Mouse (Mus musculus) left cerebral cortex, postnatal 25 days (tissue): Measurements from ENCODE around the gene Ogdhl. TPM values are rescaled to one million over a fixed set of nuclear protein-coding genes. Genes with fewer than 3 reads are reported as not detected.
A peak's percentile ranks its signal among the peaks of the same experiment; 100 is the strongest.
"Not testable (repeated sequence)": the region's sequence is repeated elsewhere in the genome, so short reads cannot be mapped to it uniquely, and the experiment has no call there.

ENCODE experiments used
- DNase-seq, 2 experiments: peaks; one replicate each; pipeline ENCODE4 v3.0.0; 2022; ENCODE audit warnings: low spot score in 2 of 2, mixed read lengths in 1 of 2
- intact Hi-C: fragments of 180-260 bp; cut with DNase I; formaldehyde crosslinking; loops from one replicate; pipeline ENCODE4 v1.15.1; 2025
- total RNA-seq, 2 experiments: library from RNA; stranded (reverse); gene quantifications; 2 replicates each; pipeline ENCODE4 v1.2.3; 2021

Gene Ogdhl
- 100 to 1,000 TPM in 1 of 2 experiments, 10 to 100 TPM in 1; 94.0 to 101 TPM for total RNA-seq

DNA sequence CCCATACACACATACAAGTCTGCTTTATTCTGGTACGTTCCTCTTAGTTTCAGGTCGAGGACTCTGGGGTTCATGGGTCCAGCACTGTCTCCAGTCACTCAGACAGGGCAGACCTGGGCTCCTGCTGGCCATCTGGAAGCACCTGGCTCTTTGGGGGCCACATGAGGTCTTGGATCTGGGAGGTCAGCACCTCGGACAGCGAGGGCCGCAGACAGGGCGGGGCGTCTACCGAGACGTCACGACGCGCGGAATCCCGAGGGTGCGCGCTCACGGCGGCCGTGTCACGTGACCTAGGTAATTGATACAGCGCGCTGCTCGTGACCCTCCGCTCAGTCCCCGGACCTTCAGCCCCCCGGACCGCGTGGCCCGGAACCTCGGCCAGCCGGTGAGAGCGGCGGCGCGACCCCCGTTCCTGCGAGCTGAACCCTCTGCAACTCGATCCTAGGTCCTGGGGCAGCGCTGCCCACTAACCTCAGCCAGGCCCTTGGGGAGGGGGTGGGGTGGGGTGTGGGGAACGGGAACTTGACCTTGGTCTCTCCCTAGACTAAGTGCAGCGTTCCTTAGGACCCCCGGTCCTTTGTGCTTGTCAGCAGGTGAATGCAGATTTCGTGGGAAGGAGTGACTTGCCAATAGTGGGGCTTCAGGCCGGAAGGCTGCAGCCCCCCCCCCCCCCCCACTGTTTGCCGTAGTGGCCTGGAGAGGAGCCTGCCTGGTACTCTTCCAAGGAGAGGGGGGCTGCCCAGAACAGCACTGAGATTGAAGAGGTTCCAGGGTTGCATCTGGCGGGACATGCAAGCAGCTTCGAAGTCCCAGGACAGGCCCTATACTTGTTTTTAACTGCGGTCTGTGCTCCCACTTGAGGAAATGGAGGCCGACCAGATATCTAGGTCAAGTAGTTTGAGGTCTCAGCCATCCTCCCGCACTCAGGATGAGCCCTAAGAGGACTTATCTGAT, at the start of gene Ogdhl:
Ogdhl (plus strand) TSS at position 288 of the 954 bp plus-strand sequence.
- intact Hi-C loops: loop anchor here (2.0 kb wide), 1 partner anchor 21 kb away; no protein-coding TSS in a partner anchor
- DNase-seq: peak; percentile 77 to 80

DNA sequence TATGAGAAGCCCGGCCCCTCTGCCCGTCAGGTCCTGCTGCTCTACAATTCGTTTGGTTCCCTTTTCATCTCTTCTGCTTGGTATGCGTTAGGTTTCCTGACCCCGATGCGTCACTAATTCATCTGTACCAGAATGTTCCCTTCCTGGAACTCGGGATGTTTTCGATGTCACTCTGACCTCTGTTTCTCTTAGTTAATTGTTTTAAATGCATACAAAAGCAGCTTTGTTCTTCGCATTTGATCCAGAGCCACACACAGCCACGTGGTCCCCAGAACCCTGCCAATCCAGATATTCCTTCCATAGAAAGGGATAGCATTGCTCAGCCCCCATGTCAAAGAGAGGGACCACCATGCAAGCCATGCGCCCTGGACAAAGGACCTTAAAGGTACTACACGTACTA, 20.2 kb upstream of the Ogdhl start:
- peak; percentile 43 to 76 for DNase-seq
- intact Hi-C loops: loop anchor here (2.0 kb wide), 1 partner anchor 21 kb away; the partner anchor contains the start of gene Ogdhl

DNA sequence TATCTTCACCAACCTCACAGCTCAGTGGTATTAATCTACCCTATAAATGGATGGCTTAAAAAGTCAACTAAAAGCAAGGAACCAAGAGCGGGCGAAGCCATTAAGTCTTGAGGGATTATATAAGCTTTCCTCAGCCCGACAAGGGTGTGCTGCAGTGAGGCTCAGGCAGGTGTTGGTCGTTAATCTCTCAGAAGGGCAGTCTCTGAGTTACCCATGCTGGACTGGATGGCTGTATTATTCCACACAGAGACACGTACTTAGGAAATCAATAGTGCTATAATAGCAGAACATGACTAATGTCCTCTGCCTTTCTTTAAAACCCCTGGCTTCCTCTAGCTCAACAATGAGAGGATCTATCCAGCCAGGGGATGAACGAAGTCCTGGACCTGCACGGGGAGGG, 19.4 kb upstream of the Ogdhl start:
- intact Hi-C loops: no loop called here
- no peak for DNase-seq

DNA sequence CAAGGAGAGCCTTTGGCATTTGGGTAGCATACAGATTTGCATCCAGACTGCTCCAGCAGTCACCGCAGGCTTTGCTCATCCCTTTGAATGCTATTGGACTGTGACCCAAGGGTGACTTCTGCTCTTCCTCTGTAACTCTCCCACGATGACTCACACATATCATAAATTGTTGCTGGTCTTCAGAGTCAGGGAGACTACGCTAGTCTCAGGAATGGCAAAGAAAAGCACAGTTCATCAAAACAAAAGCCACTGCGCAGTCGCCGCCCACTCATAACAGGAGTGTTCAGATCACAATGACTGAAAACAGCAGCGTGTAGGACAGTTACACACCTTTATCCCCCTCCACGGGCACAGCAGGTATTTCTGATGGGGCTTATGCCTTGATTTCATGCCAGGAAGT, 16.9 kb upstream of the Ogdhl start:
- intact Hi-C loops: no loop called here

DNA sequence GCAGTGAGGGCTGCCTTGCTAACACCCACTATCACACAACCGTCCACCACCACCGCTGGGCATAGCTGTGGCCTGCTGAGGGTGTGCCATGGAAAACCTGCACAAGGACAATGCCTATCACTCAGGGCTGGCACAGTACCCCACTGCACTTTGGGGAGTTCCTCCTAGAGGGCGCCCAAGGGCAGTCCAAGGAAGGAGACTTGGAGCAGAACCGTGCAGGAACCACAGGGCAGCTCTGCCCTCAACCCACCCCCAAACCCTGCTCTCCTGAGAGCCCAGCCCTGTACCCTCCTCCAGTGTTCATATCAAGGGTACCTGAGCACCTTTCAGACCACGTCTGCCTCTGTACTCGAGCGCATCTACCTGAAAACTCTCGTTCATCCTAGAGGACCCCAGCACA, 11.9 kb upstream of the Ogdhl start:
- DNase-seq: peak; percentile 59 to 65
- intact Hi-C loops: loop anchor here (5.0 kb wide), 1 partner anchor 162 kb away; no protein-coding TSS in a partner anchor

More for the DNA sequence above, 16.9 kb upstream of the Ogdhl start:
- DNase-seq: no peak

- intact Hi-C loops: loop anchor here (5.0 kb wide), 1 partner anchor 161 kb away; no protein-coding TSS in a partner anchor
- DNase-seq: no peak
Observed at GRCm38 (mm10) chr14:32311381-32312035, 10.3 kb upstream of the Ogdhl start.

GRCm38 (mm10) chr14:32317822-32318221, 4.0 kb upstream of the Ogdhl start:
- intact Hi-C loops: no loop called here

GRCm38 (mm10) chr14:32323221-32323620, 1.4 kb downstream of the Ogdhl start:
- intact Hi-C loops: loop anchor here (2.0 kb wide), 1 partner anchor 22 kb away; no protein-coding TSS in a partner anchor
- DNase-seq: no peak

More at GRCm38 (mm10) chr14:32317822-32318221, 4.0 kb upstream of the Ogdhl start:
- no peak for DNase-seq

GRCm38 (mm10) chr14:32327366-32327765, 5.5 kb downstream of the Ogdhl start:
- DNase-seq: no peak
- intact Hi-C loops: no loop called here

DNA sequence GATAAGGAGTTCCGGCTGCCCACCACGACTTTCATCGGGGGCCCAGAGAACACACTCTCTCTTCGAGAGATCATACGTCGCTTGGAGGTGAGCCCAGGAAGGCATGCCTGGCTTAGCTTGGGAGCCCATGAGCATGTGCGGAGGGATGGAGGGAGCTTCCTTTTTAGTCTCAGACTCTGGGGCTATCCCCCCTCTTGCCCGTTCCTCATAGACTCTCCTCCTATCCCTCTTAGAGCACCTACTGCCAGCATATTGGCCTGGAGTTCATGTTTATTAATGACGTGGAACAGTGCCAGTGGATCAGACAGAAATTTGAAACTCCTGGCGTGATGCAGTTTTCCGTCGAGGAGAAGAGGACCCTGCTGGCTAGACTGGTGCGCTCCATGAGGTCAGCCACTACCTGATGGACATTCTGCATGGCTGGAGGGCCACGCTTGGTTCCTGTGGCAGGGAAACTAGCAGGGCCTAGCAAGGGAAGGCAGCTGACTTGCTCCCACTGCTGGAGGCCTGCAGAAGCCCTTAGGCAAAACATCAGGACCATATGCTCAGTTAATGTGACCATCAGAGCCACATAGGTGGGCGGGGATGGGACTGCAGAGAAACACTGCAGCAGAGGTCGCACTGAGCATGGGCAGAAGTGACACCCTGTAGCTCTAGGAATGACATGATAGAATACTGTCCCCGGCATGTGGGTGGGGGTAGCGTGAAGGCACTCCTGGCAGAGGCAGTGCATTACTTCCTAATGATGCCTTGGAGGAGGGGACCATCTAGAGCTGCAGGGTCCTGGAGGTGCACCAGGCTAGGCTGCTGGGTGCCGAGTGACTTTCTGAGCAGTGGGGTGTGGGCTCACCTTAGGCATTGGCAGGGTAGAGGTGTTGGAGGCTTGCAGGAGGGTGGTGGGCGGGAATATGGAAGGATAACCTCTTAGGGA, 11.0 kb downstream of the Ogdhl start:
- intact Hi-C loops: no loop called here

GRCm38 (mm10) chr14:32336021-32336420, 14.2 kb downstream of the Ogdhl start:
- no peak for DNase-seq
- intact Hi-C loops: no loop called here

More for the DNA sequence above, 11.0 kb downstream of the Ogdhl start:
- DNase-seq: no peak

DNA sequence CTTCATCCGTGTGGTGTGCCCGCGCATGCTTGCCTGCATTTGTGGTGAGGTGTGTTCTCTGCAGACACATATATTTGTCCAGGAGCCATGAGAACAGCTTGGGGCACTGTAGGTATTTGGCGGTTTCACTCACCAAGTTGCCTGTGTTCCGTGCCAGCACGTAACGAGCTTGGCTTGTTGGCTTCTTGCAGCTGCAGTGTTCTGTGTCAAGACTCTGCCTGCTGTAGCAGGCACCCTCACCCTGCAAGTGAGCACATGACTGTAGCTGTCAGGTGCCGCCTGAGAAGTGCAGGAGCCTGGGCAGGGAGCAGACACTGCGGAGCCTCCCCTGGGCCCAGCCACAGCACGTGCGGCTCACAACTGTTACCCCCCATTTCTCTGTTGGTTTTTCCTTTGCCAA, 14.7 kb downstream of the Ogdhl start:
- intact Hi-C loops: no loop called here
- no peak for DNase-seq

DNA sequence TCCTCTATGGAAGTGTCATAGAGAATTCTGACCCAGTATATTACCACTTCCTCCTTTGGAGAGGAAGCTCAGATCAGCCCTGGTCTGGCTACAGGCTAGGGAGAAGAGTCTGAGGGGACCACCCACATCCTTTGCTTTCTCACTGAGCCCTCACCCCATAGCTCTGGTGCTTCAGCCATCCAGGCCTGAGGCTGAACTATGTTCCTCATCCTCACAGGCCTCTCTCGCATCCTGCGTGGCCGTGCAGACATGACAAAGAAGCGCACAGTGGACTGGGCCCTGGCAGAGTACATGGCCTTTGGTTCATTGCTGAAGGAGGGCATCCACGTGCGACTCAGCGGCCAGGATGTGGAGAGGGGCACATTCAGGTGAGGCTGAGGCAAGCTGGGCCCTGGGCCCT, 20.0 kb downstream of the Ogdhl start:
- intact Hi-C loops: no loop called here
- no peak for DNase-seq

DNA sequence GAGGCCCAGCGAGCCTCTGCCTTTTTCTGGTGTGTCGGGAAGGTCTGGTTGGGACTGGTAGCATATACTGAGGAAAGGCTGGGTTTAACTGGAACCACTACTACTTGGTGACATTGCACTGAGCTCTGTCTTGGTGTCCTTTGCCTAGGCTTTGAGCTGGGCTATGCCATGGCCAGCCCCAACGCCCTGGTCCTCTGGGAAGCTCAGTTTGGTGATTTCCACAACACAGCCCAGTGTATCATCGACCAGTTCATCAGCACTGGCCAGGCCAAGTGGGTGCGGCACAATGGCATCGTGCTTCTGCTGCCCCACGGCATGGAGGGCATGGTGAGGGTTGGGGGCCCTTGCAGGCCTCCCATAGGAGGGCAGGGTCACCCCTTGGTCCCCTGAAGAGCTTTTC, 22.4 kb downstream of the Ogdhl start:
- no peak for DNase-seq
- intact Hi-C loops: no loop called here

GRCm38 (mm10) chr14:32344694-32345093, 22.9 kb downstream of the Ogdhl start:
- intact Hi-C loops: no loop called here

DNA sequence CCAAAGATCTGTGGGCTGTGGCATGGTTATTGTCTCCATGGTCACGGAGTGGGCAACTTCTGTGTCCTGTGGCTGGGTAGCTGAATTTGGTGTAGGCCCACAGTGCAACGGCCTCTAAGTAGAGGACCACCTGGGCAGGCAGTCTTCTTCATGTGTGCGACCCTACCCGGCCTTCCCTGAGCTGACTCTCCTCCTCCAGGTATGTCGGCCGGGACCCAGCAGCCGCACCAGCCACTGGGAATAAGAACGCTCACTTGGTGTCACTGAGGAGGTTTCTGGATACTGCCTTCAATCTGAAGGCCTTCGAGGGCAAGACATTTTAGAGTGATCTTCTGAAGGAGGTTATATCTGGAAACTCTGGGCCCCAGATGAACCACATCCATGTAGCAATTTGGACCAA, 25.5 kb downstream of the Ogdhl start:
- intact Hi-C loops: no loop called here
- DNase-seq: no peak

More at GRCm38 (mm10) chr14:32344694-32345093, 22.9 kb downstream of the Ogdhl start:
- no peak for DNase-seq

DNA sequence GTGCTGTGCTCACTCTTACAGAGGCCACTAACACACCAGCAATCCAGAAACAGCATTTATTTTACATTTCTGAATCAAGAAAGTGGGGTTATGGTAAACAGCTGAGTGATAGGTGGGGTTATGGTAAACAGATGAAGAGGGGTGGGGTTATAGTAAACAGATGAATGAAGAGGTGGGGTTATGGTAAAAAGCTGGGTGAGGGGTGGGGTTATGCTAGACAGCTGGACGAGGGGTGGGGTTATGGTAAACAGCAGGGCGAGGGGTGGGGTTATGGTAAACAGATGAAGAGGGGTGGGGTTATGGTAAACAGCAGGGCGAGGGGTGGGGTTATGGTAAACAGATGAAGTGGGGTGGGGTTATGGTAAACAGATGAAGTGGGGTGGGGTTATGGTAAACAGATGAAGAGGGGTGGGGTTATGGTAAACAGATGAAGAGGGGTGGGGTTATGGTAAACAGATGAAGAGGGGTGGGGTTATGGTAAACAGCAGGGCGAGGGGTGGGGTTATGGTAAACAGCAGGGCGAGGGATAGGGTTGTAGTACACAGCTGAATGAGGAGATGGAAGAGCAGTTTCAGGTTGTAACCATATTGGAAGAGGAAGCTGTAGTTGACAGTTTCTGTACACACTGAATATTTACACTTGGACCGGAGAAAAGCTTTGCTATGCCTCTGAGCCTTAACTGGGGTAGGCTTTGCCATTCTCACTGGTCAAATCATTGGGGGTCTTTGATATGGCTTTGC, 29.5 kb downstream of the Ogdhl start:
- DNase-seq, intact Hi-C loops: not testable (repeated sequence)

- no peak for DNase-seq
- intact Hi-C loops: no loop called here
Observed at GRCm38 (mm10) chr14:32364359-32364758, 42.5 kb downstream of the Ogdhl start.

GRCm38 (mm10) chr14:32369756-32370155, 47.9 kb downstream of the Ogdhl start:
- no peak for DNase-seq
- intact Hi-C loops: no loop called here
